Mouse (Mus musculus) liver, embryonic 11.5 days (tissue): ENCODE data around the gene Clock. TPM values are rescaled to one million over a fixed set of nuclear protein-coding genes. Genes with fewer than 3 reads are reported as not detected.

Source experiments
- ATAC-seq: fragments of 200-750 bp; cut with Nextera tagmentation; replicated peaks from 2 replicates; pipeline ENCODE4 v1.8.0; 2017; ENCODE audit warnings: moderate number of reproducible peaks, mild to moderate bottlenecking, moderate TSS enrichment, moderate library complexity; ENCODE audit not compliant: low FRiP score
- DNase-seq: peaks from one replicate; pipeline ENCODE4 v3.0.0-alpha.2; 2017; ENCODE audit warnings: low spot score
- H3K27ac ChIP-seq: fragments of 300-500 bp; sonication (generic); 2 replicates; pipeline ENCODE4 v1.5.1; 2014; ENCODE audit warnings: mild to moderate bottlenecking, low read depth, low read length, control low read depth
- H3K27me3 ChIP-seq: fragments of 300-500 bp; sonication (generic); replicated peaks from 2 replicates; pipeline ENCODE4 v1.6.1; 2014; ENCODE audit warnings: low read length, mixed read lengths; ENCODE audit not compliant: control insufficient read depth, insufficient read depth
- H3K36me3 ChIP-seq: fragments of 300-500 bp; sonication (generic); 2 replicates; pipeline ENCODE4 v1.6.1; 2014; ENCODE audit warnings: mild to moderate bottlenecking, low read length, moderate library complexity, mixed read lengths; ENCODE audit not compliant: control insufficient read depth, insufficient read depth
- H3K4me1 ChIP-seq: fragments of 300-500 bp; sonication (generic); replicated peaks from 2 replicates; pipeline ENCODE4 v1.6.1; 2014; ENCODE audit warnings: low read length, mixed read lengths; ENCODE audit not compliant: control insufficient read depth, insufficient read depth
- H3K4me2 ChIP-seq: fragments of 300-500 bp; sonication (generic); 2 replicates; pipeline ENCODE4 v1.6.1; 2014; ENCODE audit warnings: mild to moderate bottlenecking, control low read depth, moderate library complexity
- H3K4me3 ChIP-seq: fragments of 300-500 bp; sonication (generic); 2 replicates; pipeline ENCODE4 v1.5.1; 2014; ENCODE audit warnings: low read depth, low read length, control low read depth
- H3K9ac ChIP-seq: fragments of 300-500 bp; sonication (generic); 2 replicates; pipeline ENCODE4 v1.6.1; 2014; ENCODE audit warnings: low read depth, low read length, control low read depth
- H3K9me3 ChIP-seq: fragments of 300-500 bp; sonication (generic); 2 replicates; pipeline ENCODE4 v1.6.1; 2016; ENCODE audit warnings: low read length, inconsistent platforms, mixed read lengths; ENCODE audit not compliant: control insufficient read depth
- WGBS: fragments of 180-500 bp; shearing (Covaris S2); extraction: QIAGEN DNeasy Blood & Tissue Kit; methylation state at CpG from one replicate; pipeline ENCODE4 v1.1.7; 2014; 5-methylcytosine and 5-hydroxymethylcytosine counted together
- polyA plus RNA-seq: library from polyadenylated mRNA; unstranded; fragments of >200 nt; fragmentation: Nextera tagmentation; extraction: Ambion mirVana; gene quantifications from 2 replicates; pipeline ENCODE4 v1.2.1, GENCODE M21; 2014

Clock gene
- polyA plus RNA-seq, 1 experiment from 2014 or later: 8.2 TPM

DNA sequence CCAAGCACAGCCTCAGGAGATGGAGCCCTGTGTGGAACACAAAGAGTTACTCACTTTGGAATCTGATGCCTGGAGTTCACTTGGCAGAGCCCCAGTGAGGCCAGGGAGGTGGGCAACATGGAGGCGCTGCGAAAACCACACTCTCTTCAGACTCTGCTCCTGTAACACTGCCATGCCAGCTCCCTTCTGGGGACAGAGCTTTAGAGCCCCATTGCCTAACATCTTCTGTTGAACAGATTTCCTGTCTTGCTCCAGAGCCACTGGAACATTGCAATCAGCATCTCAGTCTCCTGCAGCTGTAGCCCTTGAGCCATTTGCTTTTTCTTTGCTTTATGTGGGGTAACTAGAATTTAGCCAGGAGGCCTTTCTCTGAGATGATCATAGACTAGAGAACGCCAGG lies 122.3 kb downstream of the Clock start:
- WGBS: 84% methylated on average over 3 of the region's 3 CpGs
- no peaks in the 10 kb centered on the region for H3K36me3 ChIP-seq
- H3K9ac ChIP-seq: no peak overlapping the region
- no peak overlapping the region for H3K27ac ChIP-seq
- H3K4me1 ChIP-seq: peaks cover 17% of the 10 kb centered on the region
- H3K9me3 ChIP-seq: no peaks in the 10 kb centered on the region
- no peak overlapping the region for H3K4me2 ChIP-seq
- H3K4me3 ChIP-seq: no peak overlapping the region
- no peak for ATAC-seq
- no peaks in the 10 kb centered on the region for H3K27me3 ChIP-seq
- no peak for DNase-seq

DNA sequence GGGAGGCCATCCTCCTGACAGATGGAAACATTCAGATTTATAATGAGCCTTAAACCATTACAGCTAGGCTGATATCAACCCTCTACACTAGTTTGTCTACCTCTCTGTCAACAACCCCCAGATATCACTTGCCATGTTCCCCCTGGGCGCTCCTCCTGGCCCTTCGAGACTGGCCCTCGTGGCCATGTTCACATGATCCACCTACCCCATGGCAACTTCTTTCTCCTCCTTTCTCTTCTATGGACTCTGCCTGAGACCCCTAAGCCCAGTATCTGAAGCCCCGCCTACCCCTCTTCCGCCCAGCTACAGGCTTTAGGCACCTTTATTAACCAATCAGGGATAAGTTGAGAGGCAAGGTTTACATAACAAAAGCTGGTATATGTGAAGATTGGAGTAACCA lies 124.8 kb downstream of the Clock start:
- Histone ChIP-seq H3K9ac (no peak overlapping the region), H3K27ac (no peak overlapping the region), H3K27me3 (no peaks in the 10 kb centered on the region), H3K36me3 (no peaks in the 10 kb centered on the region), H3K4me3 (no peak overlapping the region), H3K4me1 (no peaks in the 10 kb centered on the region), H3K4me2 (no peak overlapping the region), H3K9me3 (no peaks in the 10 kb centered on the region)
- 81% methylated on average over 5 of the region's 5 CpGs for WGBS
- ATAC-seq (no peak), DNase-seq (no peak)

DNA sequence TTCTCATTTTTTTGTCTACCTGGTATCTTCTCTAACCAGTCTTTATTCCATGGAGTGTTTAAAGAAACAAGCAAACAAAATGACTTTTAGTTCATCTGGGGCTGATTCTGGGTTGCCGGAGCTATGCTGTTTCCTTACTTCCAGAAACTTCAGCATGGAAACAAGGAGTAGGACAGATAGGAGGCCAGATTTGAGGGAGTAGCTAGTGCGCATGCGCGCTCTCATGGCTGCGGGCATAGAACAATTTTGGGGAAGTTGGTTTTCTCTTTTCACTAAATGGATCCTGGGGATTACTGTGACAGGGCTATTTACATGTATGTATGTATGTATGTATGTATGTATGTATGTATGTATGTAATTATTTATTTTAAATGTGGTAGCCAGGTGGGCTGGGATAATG lies 125.4 kb downstream of the Clock start:
- WGBS: 92% methylated on average over 5 of the region's 5 CpGs
- no peaks in the 10 kb centered on the region for H3K9me3 ChIP-seq
- DNase-seq (no peak), ATAC-seq (no peak)
- H3K4me3 ChIP-seq: no peak overlapping the region
- no peaks in the 10 kb centered on the region for H3K27me3 ChIP-seq
- H3K27ac ChIP-seq: no peak overlapping the region
- no peak overlapping the region for H3K9ac ChIP-seq
- no peak overlapping the region for H3K4me2 ChIP-seq
- no peaks in the 10 kb centered on the region for H3K36me3 ChIP-seq
- H3K4me1 ChIP-seq: no peaks in the 10 kb centered on the region

DNA sequence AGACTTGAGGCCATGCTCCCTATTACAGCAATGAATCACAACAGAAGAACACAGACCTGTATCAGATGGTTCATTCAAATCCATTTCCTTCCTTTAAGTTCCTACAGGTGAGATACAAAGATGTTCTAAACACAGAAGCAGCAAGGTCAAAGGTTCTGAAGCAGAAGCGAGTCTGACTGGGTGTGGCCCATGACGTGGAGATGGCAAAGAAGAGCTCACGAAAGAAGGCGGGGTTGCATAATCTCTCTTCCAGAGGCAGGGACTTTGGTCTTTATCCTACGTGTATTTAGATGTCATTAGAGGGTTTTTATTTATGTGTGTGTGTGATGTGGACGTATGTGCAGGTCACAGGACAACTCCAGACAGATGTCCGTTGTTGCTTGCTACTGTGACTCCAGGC lies 126.9 kb downstream of the Clock start:
- Histone ChIP-seq H3K27ac (no peak overlapping the region), H3K4me2 (no peak overlapping the region), H3K4me3 (no peak overlapping the region), H3K36me3 (no peaks in the 10 kb centered on the region), H3K4me1 (no peaks in the 10 kb centered on the region), H3K9me3 (no peaks in the 10 kb centered on the region), H3K27me3 (no peaks in the 10 kb centered on the region), H3K9ac (no peak overlapping the region)
- DNase-seq: no peak
- 71% methylated on average over 7 of the region's 7 CpGs for whole genome bisulfite sequencing
- ATAC-seq: no peak

DNA sequence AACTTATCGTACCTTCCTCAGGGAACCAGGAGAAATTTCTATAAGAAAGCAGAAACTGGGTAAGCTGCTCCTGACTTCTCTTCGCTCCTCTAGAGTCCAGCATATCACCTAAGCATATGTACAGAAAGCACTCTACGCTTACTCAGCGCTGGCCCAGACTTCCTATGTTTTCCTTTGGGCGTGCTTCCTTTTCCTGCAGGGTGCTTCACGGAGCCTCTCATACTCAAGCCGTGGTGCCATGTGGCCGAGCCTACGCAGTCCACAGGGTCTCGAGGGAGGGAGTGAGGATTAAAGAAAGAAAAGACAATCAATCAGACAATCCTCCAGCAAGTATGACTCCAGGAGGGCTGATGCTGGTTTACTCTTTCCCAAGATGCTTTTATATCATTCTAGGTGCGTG lies 127.8 kb downstream of the Clock start:
- no peak overlapping the region for H3K4me3 ChIP-seq
- no peak overlapping the region for H3K27ac ChIP-seq
- no peaks in the 10 kb centered on the region for H3K4me1 ChIP-seq
- no peaks in the 10 kb centered on the region for H3K27me3 ChIP-seq
- H3K9ac ChIP-seq: no peak overlapping the region
- WGBS: 55% methylated on average over 11 of the region's 11 CpGs
- no peak for DNase-seq
- H3K9me3 ChIP-seq: no peaks in the 10 kb centered on the region
- ATAC-seq: no peak
- H3K36me3 ChIP-seq: no peaks in the 10 kb centered on the region
- H3K4me2 ChIP-seq: no peak overlapping the region

- no peak for DNase-seq
- no peaks in the 10 kb centered on the region for H3K4me1 ChIP-seq
- no peak overlapping the region for H3K9ac ChIP-seq
- H3K27me3 ChIP-seq: no peaks in the 10 kb centered on the region
- H3K4me2 ChIP-seq: no peak overlapping the region
- H3K36me3 ChIP-seq: no peaks in the 10 kb centered on the region
- WGBS: 44% methylated on average over 3 of the region's 3 CpGs
- H3K9me3 ChIP-seq: no peaks in the 10 kb centered on the region
- no peak for ATAC-seq
- no peak overlapping the region for H3K27ac ChIP-seq
- no peak overlapping the region for H3K4me3 ChIP-seq
These were observed 128.2 kb downstream of the Clock start for GRCm38 (mm10) chr5:76176411-76176810.

- Histone ChIP-seq H3K4me3 (no peak overlapping the region), H3K36me3 (no peaks in the 10 kb centered on the region), H3K4me1 (no peaks in the 10 kb centered on the region), H3K27me3 (no peaks in the 10 kb centered on the region), H3K9me3 (no peaks in the 10 kb centered on the region), H3K4me2 (no peak overlapping the region), H3K27ac (no peak overlapping the region), H3K9ac (no peak overlapping the region)
- no peak for DNase-seq
- WGBS: 82% methylated on average over 4 of the region's 4 CpGs
- ATAC-seq: no peak
These were observed 129.5 kb downstream of the Clock start for GRCm38 (mm10) chr5:76175051-76175450.

- Histone ChIP-seq H3K9ac (no peak overlapping the region), H3K9me3 (no peaks in the 10 kb centered on the region), H3K4me3 (no peak overlapping the region), H3K36me3 (no peaks in the 10 kb centered on the region), H3K4me1 (no peaks in the 10 kb centered on the region), H3K27ac (no peak overlapping the region), H3K4me2 (no peak overlapping the region), H3K27me3 (no peaks in the 10 kb centered on the region)
- DNase-seq: no peak
- ATAC-seq: no peak
These were observed 133.6 kb downstream of the Clock start for GRCm38 (mm10) chr5:76171039-76171438.

DNA sequence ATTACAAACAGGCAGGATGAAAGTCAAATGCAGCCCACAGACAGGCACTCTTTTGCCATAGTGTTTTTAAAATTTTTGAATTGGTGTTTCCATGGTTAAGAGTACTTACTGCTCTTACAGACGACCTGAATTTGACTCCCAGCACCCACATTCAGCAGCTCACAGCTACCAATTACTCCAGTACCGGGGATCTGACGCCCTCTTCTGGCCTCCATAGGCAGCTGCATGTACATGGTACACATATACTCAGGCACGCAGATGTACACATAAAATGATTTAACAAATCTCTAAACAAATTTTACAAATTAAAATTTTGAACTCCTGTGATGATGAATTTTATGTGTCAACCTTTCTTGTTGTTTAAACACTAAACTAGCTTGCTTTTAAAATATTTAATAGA lies 134.1 kb downstream of the Clock start:
- Histone ChIP-seq H3K36me3 (no peaks in the 10 kb centered on the region), H3K27me3 (no peaks in the 10 kb centered on the region), H3K9me3 (no peaks in the 10 kb centered on the region), H3K27ac (no peak overlapping the region), H3K4me1 (no peaks in the 10 kb centered on the region), H3K4me3 (no peak overlapping the region), H3K4me2 (no peak overlapping the region), H3K9ac (no peak overlapping the region)
- ATAC-seq: no peak
- peak; percentile 12 for DNase-seq
- WGBS: 70% methylated on average over 4 of the region's 4 CpGs
